21 mouse cellular contexts compared by ENCODE assay signal in the genomic region with DNA sequence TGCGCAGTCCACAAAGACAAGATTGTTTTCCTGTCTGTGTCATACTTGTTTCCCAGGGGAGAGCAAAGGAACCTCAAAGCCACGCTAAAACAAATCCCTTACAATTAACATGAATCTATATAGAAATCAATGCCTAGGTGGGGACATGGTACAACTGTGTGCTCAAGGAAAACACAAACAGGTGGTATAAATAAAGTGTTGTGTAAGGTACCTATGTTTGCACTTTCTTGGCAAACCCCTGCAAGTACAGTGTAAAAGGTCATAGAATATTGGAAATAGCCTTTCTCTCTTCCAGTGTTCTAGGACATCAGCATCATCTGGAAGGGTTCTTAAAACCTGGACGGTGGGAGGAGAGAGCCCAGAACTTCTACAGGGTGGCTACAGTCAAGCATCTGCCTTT. TPM values are rescaled to one million over a fixed set of nuclear protein-coding genes. Genes with fewer than 3 reads are reported as not detected.
DNase-seq lines count a peak whose midpoint lies in the region; ATAC-seq and TF ChIP-seq lines count a peak whose summit lies in the region.
"Had no signal": no experiment of that assay in that cellular context is flagged by ENCODE, and none has a peak within 500 bp of the region (broad histone marks: within the 10 kb centered on the region; RNA-seq: fewer than 3 reads in every experiment).

No protein-coding gene starts in this region.

- WGBS in liver, embryonic 13.5 days (ENCODE audit: insufficient replicate concordance) = 67% methylated on average over 3 of the region's 3 CpGs
- 69% methylated on average over 3 of the region's 3 CpGs for WGBS in liver, embryonic 12.5 days (ENCODE audit: insufficient replicate concordance)
- 64% methylated on average over 3 of the region's 3 CpGs for WGBS in liver, embryonic 16.5 days (ENCODE audit: insufficient replicate concordance)
- 85% methylated on average over 3 of the region's 3 CpGs for WGBS in forebrain, embryonic 13.5 days
- WGBS in kidney, adult 2 months = 82% methylated on average over 3 of the region's 3 CpGs

- no peaks in the 10 kb centered on the region for H3K9me3 ChIP-seq in liver, embryonic 13.5 days (replicated peaks)
- H3K9me3 ChIP-seq in liver, embryonic 12.5 days (replicated peaks) = no peaks in the 10 kb centered on the region
- no peaks in the 10 kb centered on the region for H3K9me3 ChIP-seq in CH12.LX (replicated peaks; ENCODE audit: low read length)
- no peaks in the 10 kb centered on the region for H3K9me3 ChIP-seq in liver, embryonic 16.5 days (replicated peaks; ENCODE audit: control insufficient read depth, low read length)
- no peaks in the 10 kb centered on the region for H3K9me3 ChIP-seq in forebrain, embryonic 13.5 days (replicated peaks)
- H3K9me3 ChIP-seq: embryonic facial prominence, embryonic 10.5 days; embryonic facial prominence, embryonic 12.5 days; G1E had no signal

- no peaks in the 10 kb centered on the region for H3K36me3 ChIP-seq in liver, embryonic 13.5 days
- H3K36me3 ChIP-seq in liver, embryonic 12.5 days = no peaks in the 10 kb centered on the region
- H3K36me3 ChIP-seq in CH12.LX (replicated peaks in 1 of 2; ENCODE audit: control insufficient read depth in 1 of 2, insufficient read depth in 1 of 2, low read length in 1 of 2) = no peaks in the 10 kb centered on the region
- no peaks in the 10 kb centered on the region for H3K36me3 ChIP-seq in liver, embryonic 16.5 days (ENCODE audit: control insufficient read depth, insufficient read depth)
- H3K36me3 ChIP-seq in forebrain, embryonic 13.5 days (ENCODE audit: poor library complexity, severe bottlenecking) = no peaks in the 10 kb centered on the region
- H3K36me3 ChIP-seq in kidney, adult 2 months (ENCODE audit: control insufficient read depth, insufficient read depth, low read length) = no peaks in the 10 kb centered on the region
- H3K36me3 ChIP-seq: embryonic facial prominence, embryonic 10.5 days; embryonic facial prominence, embryonic 12.5 days; G1E had no signal

- TF ChIP-seq POLR2A in CH12.LX (IDR thresholded peaks at IDR 0.05; ENCODE audit: low read depth, low read length) = no peak
- TF ChIP-seq POLR2A in kidney, adult 2 months (IDR thresholded peaks at IDR 0.05; ENCODE audit: low read depth, low read length) = no peak

- dilution Hi-C loops in CH12.LX (cut with MboI; ENCODE audit: extremely low pct_ligation_motif_present, extremely low pct_unique_long_range_greater_than_20kb, low sequenced_read_pairs) = no loop called here

- no peak overlapping the region for H3K9ac ChIP-seq in liver, embryonic 13.5 days
- no peak overlapping the region for H3K9ac ChIP-seq in liver, embryonic 12.5 days
- H3K9ac ChIP-seq in CH12.LX (ENCODE audit: insufficient read depth, low read depth) = no peak overlapping the region
- H3K9ac ChIP-seq in liver, embryonic 16.5 days (ENCODE audit: low read depth, low read length) = no peak overlapping the region
- H3K9ac ChIP-seq in forebrain, embryonic 13.5 days = no peak overlapping the region
- H3K9ac ChIP-seq: embryonic facial prominence, embryonic 12.5 days had no signal

- no peak for DNase-seq in liver, embryonic 13.5 days
- no peak for DNase-seq in CH12.LX (ENCODE audit: extremely low read depth)
- no peak for DNase-seq in kidney, adult 2 months
- DNase-seq: adrenal gland, adult 8-10 months; adrenal gland, postnatal 14 days; adrenal gland, postnatal 36 days; cerebellum, adult 11-12 months; cerebellum, adult 2 months; cerebellum, adult 9-10 months; cerebellum, postnatal 10 days; cerebellum, postnatal 25 days had no signal

- H3K4me1 ChIP-seq in liver, embryonic 13.5 days (replicated peaks) = peaks cover 51% of the 10 kb centered on the region
- peaks cover 27% of the 10 kb centered on the region for H3K4me1 ChIP-seq in liver, embryonic 12.5 days
- H3K4me1 ChIP-seq in CH12.LX (ENCODE audit: control insufficient read depth in 1 of 2, insufficient read depth in 2 of 2) = peaks cover 0 to 5% of the 10 kb centered on the region in 2 experiments; a peak in 2 of 4 replicates
- peaks cover 8% of the 10 kb centered on the region for H3K4me1 ChIP-seq in liver, embryonic 16.5 days (ENCODE audit: control insufficient read depth, low read depth, low read length)
- peaks cover 24% of the 10 kb centered on the region for H3K4me1 ChIP-seq in forebrain, embryonic 13.5 days
- peaks cover 7% of the 10 kb centered on the region for H3K4me1 ChIP-seq in kidney, adult 2 months (ENCODE audit: control insufficient read depth, insufficient read depth, low read length)

- no peak overlapping the region for H3K27ac ChIP-seq in liver, embryonic 13.5 days
- H3K27ac ChIP-seq in liver, embryonic 12.5 days = no peak overlapping the region
- no peak overlapping the region for H3K27ac ChIP-seq in CH12.LX (ENCODE audit: insufficient read depth, low read depth)
- peak overlapping the region; percentile 45; the same call in 1 of the 2 replicates for H3K27ac ChIP-seq in liver, embryonic 16.5 days (ENCODE audit: low read length)
- no peak overlapping the region for H3K27ac ChIP-seq in forebrain, embryonic 13.5 days
- H3K27ac ChIP-seq in kidney, adult 2 months (ENCODE audit: insufficient read depth, low read depth, low read length) = no peak overlapping the region
- H3K27ac ChIP-seq: embryonic facial prominence, embryonic 10.5 days; embryonic facial prominence, embryonic 12.5 days had no signal

- H3K4me3 ChIP-seq in liver, embryonic 13.5 days (replicated peaks) = no peak overlapping the region
- H3K4me3 ChIP-seq in liver, embryonic 12.5 days = no peak overlapping the region
- no peak overlapping the region for H3K4me3 ChIP-seq in CH12.LX (replicated peaks in 1 of 3; ENCODE audit: low read depth in 2 of 3, low read length in 2 of 3, poor library complexity in 1 of 3)
- H3K4me3 ChIP-seq in liver, embryonic 16.5 days (ENCODE audit: low read depth, low read length) = no peak overlapping the region
- no peak overlapping the region for H3K4me3 ChIP-seq in forebrain, embryonic 13.5 days
- no peak overlapping the region for H3K4me3 ChIP-seq in kidney, adult 2 months (ENCODE audit: insufficient read depth, low read depth, low read length)
- H3K4me3 ChIP-seq: embryonic facial prominence, embryonic 10.5 days; embryonic facial prominence, embryonic 12.5 days had no signal

- TF ChIP-seq CTCF in CH12.LX (conservative IDR thresholded peaks at IDR 0.05 in 1 of 2, IDR thresholded peaks at IDR 0.05 in 1 of 2; ENCODE audit: low read depth in 2 of 2, low read length in 2 of 2) = no peak
- TF ChIP-seq CTCF in kidney, adult 2 months (conservative IDR thresholded peaks at IDR 0.05; ENCODE audit: insufficient read depth, insufficient read length, low read depth, low read length) = no peak

- H3K4me2 ChIP-seq in liver, embryonic 13.5 days = no peak overlapping the region
- H3K4me2 ChIP-seq in liver, embryonic 12.5 days = no peak overlapping the region
- H3K4me2 ChIP-seq in CH12.LX (ENCODE audit: insufficient read depth, low read depth, poor library complexity, severe bottlenecking) = peak overlapping the region; percentile 89; the same call in 1 of the 2 replicates
- no peak overlapping the region for H3K4me2 ChIP-seq in liver, embryonic 16.5 days (ENCODE audit: low read depth, low read length)
- no peak overlapping the region for H3K4me2 ChIP-seq in forebrain, embryonic 13.5 days
- H3K4me2 ChIP-seq: embryonic facial prominence, embryonic 12.5 days had no signal

- in situ Hi-C loops in CH12.LX (cut with MboI; ENCODE audit: low pct_ligation_motif_present, low pct_unique_long_range_greater_than_20kb, low sequenced_read_pairs) = no loop called here

- ATAC-seq in liver, embryonic 13.5 days (ENCODE audit: low read depth) = 0 out of 2 replicates have a peak, but pooled peaks have one; percentile 36
- ATAC-seq in liver, embryonic 12.5 days = no peak
- ATAC-seq in liver, embryonic 16.5 days (ENCODE audit: low read depth) = peak; percentile 71
- ATAC-seq in forebrain, embryonic 13.5 days = no peak
- ATAC-seq: activated CD4-positive, CD25-positive, alpha-beta regulatory T cell, adult 4 months; forebrain, embryonic 14.5 days; forebrain, embryonic 16.5 days; Patski had no signal

- no peak for TF ChIP-seq EP300 in CH12.LX (IDR thresholded peaks at IDR 0.05; ENCODE audit: low read length)

- H3K27me3 ChIP-seq in liver, embryonic 13.5 days = no peaks in the 10 kb centered on the region
- H3K27me3 ChIP-seq in liver, embryonic 12.5 days (replicated peaks) = no peaks in the 10 kb centered on the region
- peaks cover 2% of the 10 kb centered on the region for H3K27me3 ChIP-seq in CH12.LX (replicated peaks)
- H3K27me3 ChIP-seq in liver, embryonic 16.5 days (ENCODE audit: control insufficient read depth, insufficient read depth, low read depth, low read length) = no peaks in the 10 kb centered on the region
- H3K27me3 ChIP-seq in forebrain, embryonic 13.5 days = no peaks in the 10 kb centered on the region
- no peaks in the 10 kb centered on the region for H3K27me3 ChIP-seq in kidney, adult 2 months (replicated peaks; ENCODE audit: control insufficient read depth, insufficient read depth, low read length)
- H3K27me3 ChIP-seq: embryonic facial prominence, embryonic 12.5 days had no signal

- no peak for TF ChIP-seq RAD21 in CH12.LX (IDR thresholded peaks at IDR 0.05; ENCODE audit: low read depth, low read length)

- H3K79me2 ChIP-seq in CH12.LX (replicated peaks; ENCODE audit: control insufficient read depth, extremely low read depth, insufficient read depth, poor library complexity, severe bottlenecking) = no peaks in the 10 kb centered on the region

TF ChIP-seq in CH12.LX, 34 proteins besides CTCF, POLR2A, EP300 and RAD21 (continues in another document):
- TF ChIP-seq ETS1 (conservative IDR thresholded peaks at IDR 0.05; ENCODE audit: low read depth, low read length) = no peak
- TF ChIP-seq NELFE (IDR thresholded peaks at IDR 0.05; ENCODE audit: low read depth, low read length) = no peak
- no peak for TF ChIP-seq ZMIZ1 (IDR thresholded peaks at IDR 0.05; ENCODE audit: low read depth, low read length)
- TF ChIP-seq NRF1 (IDR thresholded peaks at IDR 0.05; ENCODE audit: low read depth, low read length) = no peak
- no peak for TF ChIP-seq RCOR1 (conservative IDR thresholded peaks at IDR 0.05; ENCODE audit: low read depth, low read length)
- no peak for TF ChIP-seq KAT2A (IDR thresholded peaks at IDR 0.05; ENCODE audit: insufficient replicate concordance, low read length)
- TF ChIP-seq ZNF384 (IDR thresholded peaks at IDR 0.05; ENCODE audit: low read depth, low read length) = no peak
- TF ChIP-seq TCF12 (IDR thresholded peaks at IDR 0.05; ENCODE audit: low read depth, low read length) = no peak
- no peak for TF ChIP-seq BHLHE40 (IDR thresholded peaks at IDR 0.05; ENCODE audit: low read depth, low read length)

RNA-seq across cellular contexts. Expression of gene Iqgap2, which starts 7.3 kb away (rescaled TPM):
- polyA plus RNA-seq in liver, embryonic 13.5 days (2015; fragmentation: Nextera tagmentation; extraction: Ambion mirVana) = 11.9 and 14.5 TPM in 2 replicates
- 14.5 and 14.7 TPM in 2 replicates for polyA plus RNA-seq in liver, embryonic 12.5 days (2016; fragmentation: Nextera tagmentation; extraction: Ambion mirVana)
- total RNA-seq in CH12.LX (2012; rRNA removed) = 0.08 TPM in 2 replicates
- 0.11 and 0.14 TPM in 2 replicates for total RNA-seq in CH12.LX (2014; rRNA removed)
- 0.07 and 0.14 TPM in 2 replicates for polyA plus RNA-seq in CH12.LX (2012; ENCODE audit: insufficient read length, low read depth)
- polyA plus RNA-seq in liver, embryonic 16.5 days (2015; fragmentation: Nextera tagmentation; extraction: Ambion mirVana) = 19.3 and 20.3 TPM in 2 replicates
- 9.1 and 9.9 TPM in 2 replicates for polyA plus RNA-seq in forebrain, embryonic 13.5 days (2015; fragmentation: Nextera tagmentation; extraction: Ambion mirVana)
- 10.5 and 12.5 TPM in 2 replicates for polyA plus RNA-seq in kidney, adult 2 months (2012; rRNA removed)

Comparison
In these comparisons a context has a peak if more than half of its experiments do, and no peak if none do; other contexts are left out.
1. ATAC-seq: peak in liver, embryonic 13.5 days (single experiment) and liver, embryonic 16.5 days (single experiment); none in liver, embryonic 12.5 days (single experiment) and forebrain, embryonic 13.5 days (single experiment).